Mouse (Mus musculus): ENCODE results near the gene Fars2. TPM values are rescaled to one million over a fixed set of nuclear protein-coding genes. Genes with fewer than 3 reads are reported as not detected.

Fars2 gene
- polyA plus RNA-seq, 1 experiment from 2014 or later, result 32.0 TPM

DNA sequence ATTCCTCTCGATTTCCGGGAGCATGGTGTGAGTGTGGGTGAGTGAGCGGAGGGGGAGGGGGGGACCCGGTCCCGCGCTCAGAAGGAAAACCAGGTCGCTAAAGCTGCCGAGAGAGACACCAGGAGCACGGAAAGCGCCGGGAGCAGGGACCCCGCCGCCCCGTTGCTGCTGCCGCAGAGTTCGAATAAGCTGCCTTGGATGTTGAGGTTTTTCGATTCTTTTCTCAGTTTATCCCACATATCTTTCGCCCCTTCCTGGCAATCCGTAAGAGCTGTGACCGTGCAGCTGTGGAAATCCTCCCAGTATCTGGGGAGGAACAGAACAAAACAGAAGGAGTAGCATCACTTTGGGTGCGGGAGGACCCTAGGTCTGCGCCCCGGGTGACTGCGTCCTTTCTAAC, 609.3 kb downstream of the Fars2 start:
- no peak for ATAC-seq (ENCODE audit: insufficient number of reproducible peaks, insufficient read depth, low FRiP score, low TSS enrichment)
- H3K27me3 ChIP-seq, result peaks cover 92% of the 10 kb centered on the region
- peak overlapping the region; percentile 33; the same call in 1 of the 2 replicates for H3K9ac ChIP-seq
- H3K36me3 ChIP-seq, result no peaks in the 10 kb centered on the region
- no peak overlapping the region for H3K27ac ChIP-seq
- 0% methylated on average over 24 of the region's 24 CpGs for WGBS
- peaks cover 22% of the 10 kb centered on the region for H3K4me1 ChIP-seq
- H3K4me3 ChIP-seq, result peak overlapping the region; percentile 35
- peak overlapping the region; percentile 52 for H3K4me2 ChIP-seq (replicated peaks)
- H3K9me3 ChIP-seq, result no peaks in the 10 kb centered on the region

DNA sequence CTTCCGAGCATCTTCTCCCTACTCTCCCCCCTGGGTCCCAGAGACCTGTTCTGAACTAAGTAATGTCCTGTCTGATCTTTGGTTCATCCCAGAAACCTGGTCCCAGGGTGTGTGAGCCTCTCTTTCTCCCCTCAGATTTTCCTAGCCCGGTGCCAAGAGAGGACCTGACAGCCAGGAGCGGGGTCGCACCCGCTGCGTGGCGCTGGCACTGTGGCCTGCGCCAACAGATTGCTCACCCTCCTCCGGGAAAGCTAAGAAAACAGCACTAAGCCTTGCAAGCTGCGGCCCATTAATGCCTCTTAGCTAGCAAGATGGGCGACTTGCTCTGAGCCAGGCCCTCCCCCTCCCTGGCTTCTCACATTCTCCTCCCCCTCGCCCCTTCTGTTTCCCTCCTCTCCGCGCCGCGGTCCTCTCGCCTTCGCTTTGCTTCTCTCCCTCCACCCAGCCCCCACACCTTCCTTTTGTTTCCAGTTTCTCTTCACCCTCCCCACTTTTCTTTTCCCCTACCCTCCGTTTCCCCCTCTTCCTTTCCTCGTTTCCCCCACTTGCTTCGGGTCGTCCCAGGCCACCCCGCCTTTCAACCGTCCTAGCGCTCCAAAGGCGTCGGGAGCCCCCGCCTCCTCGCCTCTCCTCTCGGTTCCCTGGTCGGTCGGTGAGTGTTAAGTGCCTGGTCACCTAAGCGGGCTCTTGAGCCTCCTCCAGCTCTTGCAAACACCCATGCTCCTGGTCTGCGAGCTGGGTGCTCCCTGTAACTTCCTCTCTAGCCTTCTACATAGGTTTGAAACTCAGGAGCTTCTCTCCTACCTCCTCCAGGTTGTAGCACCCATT, 610.0 kb downstream of the Fars2 start:
- Histone ChIP-seq H3K36me3 (no peaks in the 10 kb centered on the region), H3K4me2 (replicated peaks) (peak overlapping the region; percentile 52), H3K4me3 (peak overlapping the region; percentile 35), H3K9ac (peak overlapping the region; percentile 33; the same call in 1 of the 2 replicates), H3K27ac (no peak overlapping the region), H3K4me1 (peaks cover 22% of the 10 kb centered on the region), H3K9me3 (no peaks in the 10 kb centered on the region), H3K27me3 (peaks cover 90% of the 10 kb centered on the region)
- under 1% methylated on average over 34 of the region's 34 CpGs for WGBS
- ATAC-seq (ENCODE audit: insufficient number of reproducible peaks, insufficient read depth, low FRiP score, low TSS enrichment), result no peak

DNA sequence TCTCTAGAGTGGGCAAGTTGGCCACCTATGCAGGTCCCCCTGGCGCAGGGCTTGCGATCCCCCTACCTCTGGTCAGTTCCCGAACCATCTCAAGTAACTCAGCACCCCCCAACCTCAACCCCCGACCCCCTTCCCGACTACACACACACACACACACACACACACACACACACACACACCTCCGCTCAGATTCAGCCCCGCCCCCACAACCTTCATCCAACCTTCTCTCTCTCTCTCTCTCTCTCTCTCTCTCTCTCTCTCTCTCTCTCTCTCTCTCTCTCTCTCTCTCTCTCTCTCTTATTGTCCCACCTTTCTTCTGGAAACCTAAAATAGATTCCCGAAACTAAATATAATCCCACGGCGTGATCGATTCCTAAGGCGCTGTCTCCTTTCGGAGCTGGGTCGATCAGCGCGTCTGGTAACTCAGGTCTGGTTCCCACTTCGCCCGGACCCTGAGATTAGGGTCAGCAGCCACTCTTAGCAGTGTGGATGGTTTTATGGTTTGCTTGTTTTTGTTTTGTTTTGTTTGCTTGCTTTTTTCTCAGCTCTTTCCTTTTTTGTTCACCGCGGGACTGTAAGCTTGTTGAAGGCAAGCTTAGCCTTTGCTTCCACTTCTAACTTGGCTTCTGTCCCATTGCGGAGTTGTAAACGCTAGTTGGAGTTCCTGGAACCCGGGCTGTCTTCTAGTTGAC, 610.7 kb downstream of the Fars2 start:
- WGBS, result under 1% methylated on average over 23 of the region's 23 CpGs

DNA sequence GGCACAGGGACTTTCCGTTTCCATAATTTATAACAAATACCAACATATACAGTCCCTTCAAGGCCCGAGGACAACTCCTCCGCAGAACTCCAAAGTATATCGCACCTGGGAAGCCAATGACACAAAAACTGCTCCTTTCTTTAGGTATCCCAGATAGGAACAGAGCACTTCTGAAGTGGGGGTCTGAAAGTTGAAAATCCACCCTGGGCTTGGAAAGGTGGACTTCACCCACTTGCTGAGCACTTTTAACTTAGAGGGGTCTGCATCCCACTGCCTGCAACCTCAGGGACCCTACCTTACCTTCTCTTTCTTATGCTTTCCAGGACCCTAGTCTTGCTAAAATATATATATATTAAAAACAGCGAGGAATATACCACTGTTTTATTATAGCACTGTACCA, 611.3 kb downstream of the Fars2 start:
- Histone ChIP-seq H3K36me3 (no peaks in the 10 kb centered on the region), H3K9ac (no peak overlapping the region), H3K9me3 (no peaks in the 10 kb centered on the region), H3K4me2 (replicated peaks) (no peak overlapping the region), H3K4me3 (no peak overlapping the region), H3K27me3 (peaks cover 82% of the 10 kb centered on the region), H3K27ac (no peak overlapping the region), H3K4me1 (peaks cover 22% of the 10 kb centered on the region)
- WGBS, result 6% methylated on average over 5 of the region's 5 CpGs
- no peak for ATAC-seq (ENCODE audit: insufficient number of reproducible peaks, insufficient read depth, low FRiP score, low TSS enrichment)

More for the DNA sequence above, 610.7 kb downstream of the Fars2 start:
- Histone ChIP-seq H3K9ac (no peak overlapping the region), H3K4me2 (replicated peaks) (peak overlapping the region; percentile 52), H3K9me3 (no peaks in the 10 kb centered on the region), H3K27me3 (peaks cover 88% of the 10 kb centered on the region), H3K4me1 (peaks cover 22% of the 10 kb centered on the region), H3K36me3 (no peaks in the 10 kb centered on the region), H3K4me3 (peak overlapping the region; percentile 35), H3K27ac (no peak overlapping the region)
- no peak for ATAC-seq (ENCODE audit: insufficient number of reproducible peaks, insufficient read depth, low FRiP score, low TSS enrichment)

DNA sequence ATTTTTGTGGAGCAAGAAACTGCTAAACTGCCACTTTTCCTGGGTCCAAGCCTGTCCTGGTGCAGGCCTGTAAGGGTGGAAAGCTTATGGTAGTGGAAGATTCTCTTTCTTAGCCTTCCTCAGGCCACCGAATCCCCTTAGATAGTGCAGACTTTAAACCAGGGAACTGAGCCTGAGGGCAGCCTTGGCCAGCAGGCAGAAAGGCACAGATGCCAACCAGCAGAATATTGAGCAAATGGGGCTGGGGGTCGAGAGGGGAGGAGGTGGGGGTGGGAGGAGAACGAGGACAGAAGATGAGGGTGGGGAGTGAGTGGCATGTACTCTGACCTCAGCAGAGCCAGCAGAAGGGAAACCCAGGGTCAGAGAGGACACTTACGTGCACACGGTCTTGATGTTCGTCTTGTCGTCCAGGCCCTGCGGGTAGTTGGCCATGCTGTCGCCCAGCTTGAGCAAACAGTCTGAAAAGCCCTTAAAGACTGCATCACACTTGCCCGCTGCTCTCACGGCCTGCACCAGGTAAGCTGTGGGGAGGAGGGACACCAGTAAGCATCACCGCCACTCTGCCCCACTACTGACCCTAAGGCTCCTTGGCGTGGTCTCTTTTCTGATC, 612.6 kb downstream of the Fars2 start:
- no peak overlapping the region for H3K4me3 ChIP-seq
- H3K36me3 ChIP-seq, result no peaks in the 10 kb centered on the region
- peaks cover 79% of the 10 kb centered on the region for H3K27me3 ChIP-seq
- H3K4me2 ChIP-seq (replicated peaks), result no peak overlapping the region
- WGBS, result 1% methylated on average over 13 of the region's 13 CpGs
- no peak overlapping the region for H3K9ac ChIP-seq
- peaks cover 13% of the 10 kb centered on the region for H3K4me1 ChIP-seq
- no peaks in the 10 kb centered on the region for H3K9me3 ChIP-seq
- no peak for ATAC-seq (ENCODE audit: insufficient number of reproducible peaks, insufficient read depth, low FRiP score, low TSS enrichment)
- no peak overlapping the region for H3K27ac ChIP-seq

DNA sequence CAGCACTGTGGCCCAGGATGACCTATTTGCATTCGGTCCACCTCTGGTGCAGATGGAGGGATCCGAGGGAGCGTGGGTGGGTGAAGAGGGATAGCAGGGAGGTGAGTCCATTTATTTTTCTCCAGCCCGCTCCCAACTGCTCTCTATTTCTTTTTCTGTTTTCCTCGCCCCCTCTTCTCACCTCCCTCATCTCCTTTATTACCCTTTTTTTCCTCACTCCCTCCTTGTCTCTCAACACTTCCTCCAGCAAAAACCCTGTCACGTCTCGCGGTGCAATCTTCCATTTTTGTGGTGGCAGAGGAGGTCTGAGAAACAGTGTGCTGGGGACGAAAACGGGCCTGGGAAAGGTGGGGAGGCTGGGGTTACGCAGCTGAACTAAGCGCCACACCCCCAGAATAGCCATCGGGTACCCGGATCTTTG, 613.1 kb downstream of the Fars2 start:
- 6% methylated on average over 14 of the region's 14 CpGs for WGBS
- no peak overlapping the region for H3K27ac ChIP-seq
- no peak overlapping the region for H3K4me3 ChIP-seq

DNA sequence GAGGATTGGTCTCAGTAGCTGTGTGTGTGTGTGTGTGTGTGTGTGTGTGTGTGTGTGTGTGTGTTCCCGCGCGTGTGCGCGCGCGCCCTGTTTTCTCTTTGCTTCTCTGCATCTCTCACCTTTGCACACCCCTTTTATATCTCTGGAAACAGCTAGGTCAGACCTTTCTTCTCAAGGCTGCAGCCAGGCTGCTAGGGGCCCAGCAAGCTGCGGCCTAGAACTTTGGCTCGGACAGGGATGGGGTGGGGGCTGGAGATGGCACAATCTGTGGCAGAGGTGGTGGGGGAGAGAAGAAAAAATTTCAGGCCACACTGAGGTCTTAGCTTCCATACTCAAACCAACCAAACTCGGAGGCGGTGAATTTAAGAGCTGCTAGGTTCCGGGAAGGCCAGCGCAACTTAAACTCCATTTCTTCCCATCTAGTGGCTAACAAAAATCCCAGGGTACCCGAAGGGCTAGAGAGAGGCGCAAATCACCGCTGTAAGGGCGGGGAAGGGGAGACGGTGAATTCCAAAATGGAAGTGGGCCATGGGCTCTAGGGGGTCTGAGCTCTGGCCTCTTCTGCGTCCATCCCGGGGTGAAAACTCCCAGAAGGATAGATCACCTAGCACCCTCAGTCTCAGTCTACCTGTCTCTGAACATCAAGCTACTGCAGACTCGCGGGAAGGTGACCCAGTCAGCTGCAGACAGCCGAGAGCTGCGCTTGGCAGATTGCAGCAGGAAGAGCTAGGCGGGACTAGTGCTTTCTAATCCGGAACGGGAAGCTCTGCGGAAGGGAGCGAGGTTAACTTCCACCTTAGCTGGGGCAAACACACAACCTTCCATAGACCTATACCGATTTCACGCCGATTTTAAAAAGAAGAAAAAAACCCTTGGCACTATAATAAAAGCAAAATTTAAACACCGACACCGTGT, 614.1 kb downstream of the Fars2 start:
- Histone ChIP-seq H3K4me3 (peak overlapping the region; percentile 31), H3K9me3 (no peaks in the 10 kb centered on the region), H3K4me2 (replicated peaks) (peak overlapping the region; percentile 49), H3K36me3 (no peaks in the 10 kb centered on the region), H3K9ac (peak overlapping the region; percentile 33; the same call in 1 of the 2 replicates), H3K27ac (no peak overlapping the region), H3K4me1 (peaks cover 21% of the 10 kb centered on the region), H3K27me3 (peaks cover 75% of the 10 kb centered on the region)
- 2% methylated on average over 34 of the region's 34 CpGs for WGBS
- no peak for ATAC-seq (ENCODE audit: insufficient number of reproducible peaks, insufficient read depth, low FRiP score, low TSS enrichment)

More for the DNA sequence above, 613.1 kb downstream of the Fars2 start:
- no peaks in the 10 kb centered on the region for H3K9me3 ChIP-seq
- peaks cover 79% of the 10 kb centered on the region for H3K27me3 ChIP-seq
- no peaks in the 10 kb centered on the region for H3K36me3 ChIP-seq
- ATAC-seq (ENCODE audit: insufficient number of reproducible peaks, insufficient read depth, low FRiP score, low TSS enrichment), result no peak
- H3K4me1 ChIP-seq, result peaks cover 18% of the 10 kb centered on the region
- H3K4me2 ChIP-seq (replicated peaks), result no peak overlapping the region
- no peak overlapping the region for H3K9ac ChIP-seq

DNA sequence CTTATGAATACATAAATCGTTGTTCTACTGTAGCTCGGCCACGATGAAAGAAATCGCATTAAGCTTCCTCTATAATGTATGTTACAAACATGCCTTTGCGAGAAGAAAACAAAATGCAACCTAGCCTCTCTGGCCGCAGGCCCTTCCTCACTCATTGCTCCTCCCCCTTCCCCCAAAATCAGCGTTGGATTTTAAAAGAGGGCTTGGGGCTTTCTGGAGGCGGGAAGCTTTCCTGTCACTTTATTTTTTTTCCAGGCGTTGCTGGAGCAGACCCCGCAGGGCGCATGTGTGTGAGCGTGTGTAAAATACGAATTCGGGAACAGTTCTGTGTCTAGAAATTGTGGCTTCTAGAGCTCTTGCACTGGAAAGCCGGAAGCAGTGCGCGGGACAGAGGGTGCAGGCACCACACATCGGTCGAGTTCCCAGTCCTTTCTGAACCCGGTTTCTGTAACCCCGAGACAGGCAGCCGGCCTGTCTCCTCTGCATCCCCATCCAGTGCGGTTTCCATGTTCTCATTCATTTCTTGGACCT, 614.8 kb downstream of the Fars2 start:
- H3K27me3 ChIP-seq, result peaks cover 68% of the 10 kb centered on the region
- under 1% methylated on average over 23 of the region's 23 CpGs for WGBS

DNA sequence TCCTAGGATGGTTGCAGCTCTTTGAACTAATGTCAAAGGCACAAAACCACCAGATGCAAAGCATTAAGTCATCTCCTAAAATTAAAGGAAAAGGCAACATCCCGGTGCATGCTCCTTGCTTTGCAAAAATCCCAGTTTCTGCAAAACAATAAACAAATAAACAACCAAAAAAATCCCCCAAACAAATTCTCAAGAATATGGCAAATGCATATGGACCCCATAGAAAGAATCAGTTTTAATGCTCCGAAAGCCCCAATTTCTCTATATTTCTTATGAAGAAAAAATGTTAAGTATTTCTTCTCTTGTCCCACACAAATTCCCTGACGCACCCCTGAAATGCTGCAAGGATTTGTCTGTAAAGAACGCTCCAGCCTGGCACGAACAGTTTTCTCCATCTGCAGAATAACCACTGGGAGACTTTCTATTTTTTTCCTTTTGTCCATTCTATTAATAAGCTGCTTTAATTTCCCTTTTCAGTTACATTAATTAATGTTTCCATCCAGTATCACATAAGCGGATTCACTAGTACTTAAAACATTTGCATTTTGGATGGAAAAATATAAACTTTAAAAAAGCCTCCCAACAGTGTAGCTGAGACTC, 615.8 kb downstream of the Fars2 start:
- ATAC-seq (ENCODE audit: insufficient number of reproducible peaks, insufficient read depth, low FRiP score, low TSS enrichment), result no peak
- 5% methylated on average over 6 of the region's 6 CpGs for WGBS
- Histone ChIP-seq H3K9me3 (no peaks in the 10 kb centered on the region), H3K9ac (no peak overlapping the region), H3K27ac (no peak overlapping the region), H3K4me2 (replicated peaks) (no peak overlapping the region), H3K36me3 (no peaks in the 10 kb centered on the region), H3K4me3 (no peak overlapping the region), H3K27me3 (peaks cover 59% of the 10 kb centered on the region), H3K4me1 (peaks cover 14% of the 10 kb centered on the region; the same call in 1 of the 2 replicates)

More for the DNA sequence above, 614.8 kb downstream of the Fars2 start:
- Histone ChIP-seq H3K27ac (no peak overlapping the region), H3K9ac (0 out of 2 replicates have a peak overlapping the region, but pooled peaks have one; percentile 10), H3K4me2 (replicated peaks) (peak overlapping the region; percentile 49), H3K36me3 (no peaks in the 10 kb centered on the region), H3K4me1 (peaks cover 20% of the 10 kb centered on the region), H3K9me3 (no peaks in the 10 kb centered on the region), H3K4me3 (peak overlapping the region; percentile 31)
- ATAC-seq (ENCODE audit: insufficient number of reproducible peaks, insufficient read depth, low FRiP score, low TSS enrichment), result no peak

DNA sequence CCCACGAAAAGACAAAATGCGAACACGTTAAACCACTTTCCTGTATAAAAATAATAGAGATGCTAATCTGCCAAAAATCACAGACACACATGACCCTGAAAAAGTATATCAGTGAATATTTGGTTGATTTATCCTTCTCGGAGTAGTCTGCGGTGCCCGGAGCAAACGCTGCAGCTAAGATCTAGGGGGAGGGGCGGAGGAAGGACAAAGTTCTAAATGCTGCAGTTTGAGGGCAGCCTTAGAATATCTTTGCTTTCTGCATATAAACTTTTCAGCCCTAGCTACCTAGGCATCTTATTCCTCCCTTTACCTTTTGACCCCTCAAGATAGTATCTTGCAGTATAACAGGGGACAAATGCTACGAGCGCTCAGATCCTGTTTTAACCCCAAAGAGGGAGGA, 616.4 kb downstream of the Fars2 start:
- Histone ChIP-seq H3K27me3 (peaks cover 54% of the 10 kb centered on the region), H3K27ac (no peak overlapping the region), H3K4me3 (0 out of 2 replicates have a peak overlapping the region, but pooled peaks have one; percentile 9), H3K9ac (no peak overlapping the region), H3K9me3 (no peaks in the 10 kb centered on the region), H3K4me1 (peaks cover 14% of the 10 kb centered on the region; the same call in 1 of the 2 replicates), H3K4me2 (replicated peaks) (no peak overlapping the region), H3K36me3 (no peaks in the 10 kb centered on the region)
- WGBS, result 0% methylated on average over 10 of the region's 10 CpGs
- ATAC-seq (ENCODE audit: insufficient number of reproducible peaks, insufficient read depth, low FRiP score, low TSS enrichment), result no peak

Measured in embryonic facial prominence, embryonic 12.5 days (tissue).